Mouse (Mus musculus) bone marrow, adult 2 months (tissue): ENCODE data around the gene Susd6.

Experiments
- CTCF ChIP-seq: fragments of 200-500 bp; IDR thresholded peaks from 2 replicates; pipeline ENCODE4 v1.5.1; 2011; ENCODE audit warnings: low read length, control low read depth; ENCODE audit not compliant: control insufficient read depth, insufficient read depth
- POLR2A ChIP-seq: fragments of 200-500 bp; IDR thresholded peaks from 2 replicates; pipeline ENCODE4 v1.6.1; 2011; ENCODE audit warnings: low read depth, mild to moderate bottlenecking, control low read depth, low read length, borderline replicate concordance; ENCODE audit not compliant: control insufficient read depth

DNA sequence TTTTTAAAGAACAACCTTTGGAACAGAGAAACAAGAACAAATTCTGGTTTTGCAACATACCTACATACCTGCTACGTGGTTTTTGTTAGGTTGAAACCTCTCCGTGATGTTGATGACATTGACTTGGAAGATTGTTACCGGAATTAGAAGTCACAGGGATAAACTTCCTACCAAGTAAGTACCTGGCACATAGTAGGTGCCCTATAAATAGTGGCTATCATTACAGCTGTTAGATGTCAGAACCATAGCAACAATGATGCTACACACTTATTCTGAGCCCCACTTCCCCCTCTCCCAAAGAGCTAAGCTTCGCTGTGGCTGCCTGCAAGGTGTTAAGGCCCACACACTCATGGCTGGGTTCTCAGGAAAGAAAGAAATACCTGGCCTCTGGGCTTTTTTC is 4.7 kb upstream of the Susd6 start:
- no peak for TF ChIP-seq CTCF
- TF ChIP-seq POLR2A, result no peak
